Mouse (Mus musculus) kidney, embryonic 14.5 days (tissue): ENCODE data around the gene Efcab14. TPM values are rescaled to one million over a fixed set of nuclear protein-coding genes. Genes with fewer than 3 reads are reported as not detected.

ENCODE experiments used
- ATAC-seq: fragments of 200-750 bp; cut with Nextera tagmentation; 2 replicates; pipeline ENCODE4 v1.8.0; 2017; ENCODE audit warnings: moderate number of reproducible peaks, mild to moderate bottlenecking, moderate TSS enrichment, moderate library complexity; ENCODE audit not compliant: low FRiP score, low TSS enrichment
- H3K27ac ChIP-seq: fragments of 300-500 bp; sonication (generic); 2 replicates; pipeline ENCODE4 v1.5.1; 2014; ENCODE audit warnings: low read depth, mild to moderate bottlenecking, low read length, moderate library complexity, mixed read lengths
- H3K27me3 ChIP-seq: fragments of 300-500 bp; sonication (generic); 2 replicates; pipeline ENCODE4 v1.6.1; 2014; ENCODE audit warnings: mild to moderate bottlenecking, low read length; ENCODE audit not compliant: control insufficient read depth, insufficient read depth
- H3K36me3 ChIP-seq: fragments of 300-500 bp; sonication (generic); 2 replicates; pipeline ENCODE4 v1.6.1; 2014; ENCODE audit warnings: low read length, mixed read lengths; ENCODE audit not compliant: control insufficient read depth, insufficient read depth
- H3K4me1 ChIP-seq: fragments of 300-500 bp; sonication (generic); 2 replicates; pipeline ENCODE4 v1.6.1; 2014; ENCODE audit warnings: low read length, mixed read lengths; ENCODE audit not compliant: control insufficient read depth, insufficient read depth
- H3K4me2 ChIP-seq: fragments of 300-500 bp; sonication (generic); replicated peaks from 2 replicates; pipeline ENCODE4 v1.6.1; 2014; ENCODE audit warnings: low read depth, mild to moderate bottlenecking, low read length
- H3K4me3 ChIP-seq: fragments of 300-500 bp; sonication (generic); 2 replicates; pipeline ENCODE4 v1.5.1; 2014; ENCODE audit warnings: mild to moderate bottlenecking, low read length
- H3K9ac ChIP-seq: fragments of 300-500 bp; sonication (generic); 2 replicates; pipeline ENCODE4 v1.6.1; 2014; ENCODE audit warnings: low read depth, mild to moderate bottlenecking, low read length, moderate library complexity
- H3K9me3 ChIP-seq: fragments of 300-500 bp; sonication (generic); 2 replicates; pipeline ENCODE4 v1.6.1; 2016; ENCODE audit warnings: low read length; ENCODE audit not compliant: control insufficient read depth
- WGBS: fragments of 180-500 bp; shearing (Covaris S2); extraction: QIAGEN DNeasy Blood & Tissue Kit; methylation state at CpG from one replicate; pipeline ENCODE4 v1.1.7; 2014; 5-methylcytosine and 5-hydroxymethylcytosine counted together
- polyA plus RNA-seq: library from polyadenylated mRNA; unstranded; fragments of >200 nt; fragmentation: Nextera tagmentation; extraction: Ambion mirVana; gene quantifications from 2 replicates; pipeline ENCODE4 v1.2.1, GENCODE M21; 2014

Gene Efcab14
- polyA plus RNA-seq, 1 experiment from 2014 or later, result 54.1 TPM

- no peaks in the 10 kb centered on the region for H3K27me3 ChIP-seq
- no peak overlapping the region for H3K9ac ChIP-seq
- H3K4me1 ChIP-seq, result no peaks in the 10 kb centered on the region
- H3K36me3 ChIP-seq, result no peaks in the 10 kb centered on the region
- ATAC-seq, result no peak
- H3K4me3 ChIP-seq, result no peak overlapping the region
- H3K4me2 ChIP-seq, result no peak overlapping the region
- H3K27ac ChIP-seq, result no peak overlapping the region
- H3K9me3 ChIP-seq, result no peaks in the 10 kb centered on the region
Observed at GRCm38 (mm10) chr4:115821431-115821830, 83.9 kb downstream of the Efcab14 start.

GRCm38 (mm10) chr4:115821928-115822327 lies 84.4 kb downstream of the Efcab14 start:
- H3K27me3 ChIP-seq, result no peaks in the 10 kb centered on the region
- no peak overlapping the region for H3K9ac ChIP-seq
- H3K9me3 ChIP-seq, result no peaks in the 10 kb centered on the region
- WGBS, result 68% methylated on average over 3 of the region's 3 CpGs
- H3K4me2 ChIP-seq, result no peak overlapping the region
- no peak for ATAC-seq
- 0 out of 2 replicates have a peak, but pooled peaks cover under 1% of the 10 kb centered on the region for H3K4me1 ChIP-seq
- H3K36me3 ChIP-seq, result no peaks in the 10 kb centered on the region
- H3K4me3 ChIP-seq, result no peak overlapping the region
- H3K27ac ChIP-seq, result no peak overlapping the region

- WGBS, result 77% methylated on average over 2 of the region's 2 CpGs
- Histone ChIP-seq H3K27me3 (no peaks in the 10 kb centered on the region), H3K36me3 (no peaks in the 10 kb centered on the region), H3K9ac (no peak overlapping the region), H3K27ac (no peak overlapping the region), H3K4me3 (no peak overlapping the region), H3K4me1 (peaks cover 8% of the 10 kb centered on the region; the same call in 1 of the 2 replicates), H3K4me2 (no peak overlapping the region), H3K9me3 (no peaks in the 10 kb centered on the region)
- ATAC-seq, result no peak
Observed at GRCm38 (mm10) chr4:115824178-115824577, 86.6 kb downstream of the Efcab14 start.

GRCm38 (mm10) chr4:115825271-115825670 lies 87.7 kb downstream of the Efcab14 start:
- no peak for ATAC-seq
- Histone ChIP-seq H3K9ac (no peak overlapping the region), H3K27ac (no peak overlapping the region), H3K4me1 (peaks cover 8% of the 10 kb centered on the region; the same call in 1 of the 2 replicates), H3K4me3 (no peak overlapping the region), H3K36me3 (no peaks in the 10 kb centered on the region), H3K9me3 (no peaks in the 10 kb centered on the region), H3K27me3 (no peaks in the 10 kb centered on the region), H3K4me2 (no peak overlapping the region)
- 83% methylated on average over 2 of the region's 2 CpGs for WGBS

Other genes starting within 250 kb of the Efcab14 start
- gene Cyp4a14, start 241.6 kb upstream of the Efcab14 start, polyA plus RNA-seq, result not detected in 2 replicates
- 0.26 and 0.97 TPM in 2 replicates for gene Cyp4a10, start 219.5 kb upstream of the Efcab14 start, polyA plus RNA-seq
- 5.4 and 19.8 TPM in 2 replicates for gene Cyp4a31, start 174.1 kb upstream of the Efcab14 start, polyA plus RNA-seq
- gene Cyp4a32, start 136.8 kb upstream of the Efcab14 start, polyA plus RNA-seq, result not detected in 2 replicates
- 1.9 and 3.1 TPM in 2 replicates for gene Cyp4b1, start 90.0 kb upstream of the Efcab14 start, polyA plus RNA-seq
- gene Tex38, start 43.3 kb downstream of the Efcab14 start, polyA plus RNA-seq, result 0.26 TPM in 1 of 2 replicates, not detected in the other
- 55.8 and 63.5 TPM in 2 replicates for gene Atpaf1, start 47.1 kb downstream of the Efcab14 start, polyA plus RNA-seq
- 9.4 and 9.9 TPM in 2 replicates for gene Mob3c, start 90.3 kb downstream of the Efcab14 start, polyA plus RNA-seq
- gene Mknk1, start 101.5 kb downstream of the Efcab14 start, polyA plus RNA-seq, result 17.6 and 19.6 TPM in 2 replicates
- gene Kncn, start 146.7 kb downstream of the Efcab14 start, polyA plus RNA-seq, result not detected in 2 replicates
- gene 6430628N08Rik, start 152.9 kb downstream of the Efcab14 start, polyA plus RNA-seq, result not detected in 2 replicates
- not detected in 2 replicates for gene Dmbx1, start 202.2 kb downstream of the Efcab14 start, polyA plus RNA-seq